Mouse (Mus musculus) thymus, postnatal 36 days (tissue): ENCODE measurements around the gene Tnnc2.

Experiments used
- DNase-seq, 2 experiments: peaks; one replicate each; pipeline ENCODE4 v3.0.0; 2022; ENCODE audit warnings: mixed read lengths in 2 of 2

Gene Tnnc2

DNA sequence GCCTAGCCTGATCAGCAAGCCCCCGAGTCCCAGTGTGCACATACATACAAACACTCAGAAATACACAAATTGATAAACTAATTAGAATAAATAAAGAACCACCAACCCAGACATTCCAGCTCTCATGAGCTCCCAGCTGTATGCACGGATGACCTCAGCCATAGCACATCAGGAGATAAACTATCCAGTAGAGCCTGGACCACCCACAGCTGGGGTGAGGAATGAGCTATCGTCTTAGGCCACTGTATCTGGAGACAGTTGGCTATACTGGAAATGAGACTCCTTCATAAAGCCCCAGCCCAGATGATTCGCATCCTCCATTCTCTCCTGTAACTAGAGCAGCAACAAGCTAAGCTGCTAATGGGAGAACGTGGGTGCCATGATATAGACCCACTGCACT, 44.9 kb downstream of the Tnnc2 start:
- DNase-seq: no peak

- DNase-seq: no peak
Measured at GRCm38 (mm10) chr2:164733259-164733658, 46.5 kb downstream of the Tnnc2 start.

GRCm38 (mm10) chr2:164731719-164732118, 48.0 kb downstream of the Tnnc2 start:
- no peak for DNase-seq
